Mouse (Mus musculus): ENCODE data around the gene Rwdd1. TPM values are rescaled to one million over a fixed set of nuclear protein-coding genes. Genes with fewer than 3 reads are reported as not detected.
A peak's percentile ranks its signal among the peaks of the same experiment; 100 is the strongest.
"Not testable (repeated sequence)": the region's sequence is repeated elsewhere in the genome, so short reads cannot be mapped to it uniquely, and the experiment has no call there.

Gene Rwdd1
- polyA plus RNA-seq, 1 experiment from 2014 or later = 141 TPM

GRCm38 (mm10) chr10:33996686-33997085 is 22.7 kb downstream of the Rwdd1 start:
- H3K4me1 ChIP-seq (replicated peaks); H3K27me3 ChIP-seq; H3K4me2 ChIP-seq; H3K27ac ChIP-seq (replicated peaks); H3K9ac ChIP-seq; H3K9me3 ChIP-seq; H3K4me3 ChIP-seq; ATAC-seq (ENCODE audit: low read depth): not testable (repeated sequence)
- peaks cover 93% of the 10 kb centered on the region for H3K36me3 ChIP-seq
- 96% methylated on average over 6 of the region's 8 CpGs for WGBS

- Histone ChIP-seq H3K27me3 (no peaks in the 10 kb centered on the region), H3K4me1 (replicated peaks) (no peaks in the 10 kb centered on the region), H3K4me3 (no peak overlapping the region), H3K36me3 (peaks cover 20% of the 10 kb centered on the region), H3K9me3 (no peaks in the 10 kb centered on the region), H3K4me2 (no peak overlapping the region), H3K27ac (replicated peaks) (no peak overlapping the region), H3K9ac (no peak overlapping the region)
- 28% methylated on average over 4 of the region's 4 CpGs for whole genome bisulfite sequencing
- peak; percentile 59 for ATAC-seq (ENCODE audit: low read depth)
Measured at GRCm38 (mm10) chr10:33986771-33987170, 32.7 kb downstream of the Rwdd1 start.

- Histone ChIP-seq H3K4me1 (replicated peaks) (no peaks in the 10 kb centered on the region), H3K27me3 (no peaks in the 10 kb centered on the region), H3K27ac (replicated peaks) (no peak overlapping the region), H3K36me3 (peaks cover 5% of the 10 kb centered on the region), H3K4me2 (no peak overlapping the region), H3K9me3 (no peaks in the 10 kb centered on the region), H3K9ac (no peak overlapping the region), H3K4me3 (no peak overlapping the region)
- no peak for ATAC-seq (ENCODE audit: low read depth)
- WGBS = 95% methylated on average over 7 of the region's 7 CpGs
Measured at GRCm38 (mm10) chr10:33974781-33975494, 44.5 kb downstream of the Rwdd1 start.

GRCm38 (mm10) chr10:33952509-33952908 is 66.9 kb downstream of the Rwdd1 start:
- no peaks in the 10 kb centered on the region for H3K27me3 ChIP-seq
- no peak overlapping the region for H3K27ac ChIP-seq (replicated peaks)
- no peak overlapping the region for H3K9ac ChIP-seq
- no peak overlapping the region for H3K4me2 ChIP-seq
- no peak for ATAC-seq (ENCODE audit: low read depth)
- H3K36me3 ChIP-seq = peaks cover 12% of the 10 kb centered on the region
- no peak overlapping the region for H3K4me3 ChIP-seq
- WGBS = 82% methylated on average over 3 of the region's 3 CpGs
- peaks cover 23% of the 10 kb centered on the region for H3K4me1 ChIP-seq (replicated peaks)
- no peaks in the 10 kb centered on the region for H3K9me3 ChIP-seq

GRCm38 (mm10) chr10:33950803-33951583 is 68.4 kb downstream of the Rwdd1 start, which contains the start of gene Zup1:
TSS of gene Zup1 (minus strand) at chr10:33951269.
- ATAC-seq (ENCODE audit: low read depth) = peak; percentile 98
- no peaks in the 10 kb centered on the region for H3K27me3 ChIP-seq

More at GRCm38 (mm10) chr10:33950803-33951583, 68.4 kb downstream of the Rwdd1 start, which contains the start of gene Zup1:
- H3K27ac ChIP-seq (replicated peaks) = peak within 1 kb of the TSS; percentile 79
- H3K9me3 ChIP-seq = no peaks in the 10 kb centered on the region
- peak within 1 kb of the TSS; percentile 79 for H3K4me2 ChIP-seq
- H3K4me3 ChIP-seq = peak within 1 kb of the TSS; percentile 72
- peaks cover 27% of the 10 kb centered on the region for H3K4me1 ChIP-seq (replicated peaks)
- peak within 1 kb of the TSS; percentile 95 for H3K9ac ChIP-seq
- H3K36me3 ChIP-seq = peaks cover 17% of the 10 kb centered on the region
- WGBS = 4% methylated on average over 42 of the region's 42 CpGs

Other genes starting within 250 kb of the Rwdd1 start
- not detected in 2 replicates for gene Sult3a2, start 232.9 kb downstream of the Rwdd1 start, polyA plus RNA-seq (2015; fragmentation: Nextera tagmentation; extraction: Ambion mirVana)
- gene Sult3a1, start 161.9 kb downstream of the Rwdd1 start, polyA plus RNA-seq (2015; fragmentation: Nextera tagmentation; extraction: Ambion mirVana) = not detected in 2 replicates
- gene Rsph4a, start 114.5 kb downstream of the Rwdd1 start, polyA plus RNA-seq (2015; fragmentation: Nextera tagmentation; extraction: Ambion mirVana) = 0.21 and 0.25 TPM in 2 replicates
- gene Zup1, start 68.4 kb downstream of the Rwdd1 start, polyA plus RNA-seq (2015; fragmentation: Nextera tagmentation; extraction: Ambion mirVana) = 24.5 and 25.9 TPM in 2 replicates
- not detected in 2 replicates for gene Trappc3l, start 18.0 kb upstream of the Rwdd1 start, polyA plus RNA-seq (2015; fragmentation: Nextera tagmentation; extraction: Ambion mirVana)
- gene Calhm4, start 24.7 kb upstream of the Rwdd1 start, polyA plus RNA-seq (2015; fragmentation: Nextera tagmentation; extraction: Ambion mirVana) = not detected in 2 replicates
- gene Calhm5, start 76.9 kb upstream of the Rwdd1 start, polyA plus RNA-seq (2015; fragmentation: Nextera tagmentation; extraction: Ambion mirVana) = 0.79 and 0.81 TPM in 2 replicates
- gene Calhm6, start 108.4 kb upstream of the Rwdd1 start, polyA plus RNA-seq (2015; fragmentation: Nextera tagmentation; extraction: Ambion mirVana) = 0.24 and 0.92 TPM in 2 replicates
- 9.5 and 10.0 TPM in 2 replicates for gene Dse, start 188.1 kb upstream of the Rwdd1 start, polyA plus RNA-seq (2015; fragmentation: Nextera tagmentation; extraction: Ambion mirVana)